Mouse (Mus musculus) retina, postnatal 7 days (tissue): ENCODE measurements around the gene Selenot.
A peak's percentile ranks its signal among the peaks of the same experiment; 100 is the strongest.

Experiments used
- DNase-seq: peaks from one replicate; pipeline ENCODE4 v3.0.0-alpha.2; 2012; ENCODE audit warnings: low read depth, low spot score

Selenot gene

DNA sequence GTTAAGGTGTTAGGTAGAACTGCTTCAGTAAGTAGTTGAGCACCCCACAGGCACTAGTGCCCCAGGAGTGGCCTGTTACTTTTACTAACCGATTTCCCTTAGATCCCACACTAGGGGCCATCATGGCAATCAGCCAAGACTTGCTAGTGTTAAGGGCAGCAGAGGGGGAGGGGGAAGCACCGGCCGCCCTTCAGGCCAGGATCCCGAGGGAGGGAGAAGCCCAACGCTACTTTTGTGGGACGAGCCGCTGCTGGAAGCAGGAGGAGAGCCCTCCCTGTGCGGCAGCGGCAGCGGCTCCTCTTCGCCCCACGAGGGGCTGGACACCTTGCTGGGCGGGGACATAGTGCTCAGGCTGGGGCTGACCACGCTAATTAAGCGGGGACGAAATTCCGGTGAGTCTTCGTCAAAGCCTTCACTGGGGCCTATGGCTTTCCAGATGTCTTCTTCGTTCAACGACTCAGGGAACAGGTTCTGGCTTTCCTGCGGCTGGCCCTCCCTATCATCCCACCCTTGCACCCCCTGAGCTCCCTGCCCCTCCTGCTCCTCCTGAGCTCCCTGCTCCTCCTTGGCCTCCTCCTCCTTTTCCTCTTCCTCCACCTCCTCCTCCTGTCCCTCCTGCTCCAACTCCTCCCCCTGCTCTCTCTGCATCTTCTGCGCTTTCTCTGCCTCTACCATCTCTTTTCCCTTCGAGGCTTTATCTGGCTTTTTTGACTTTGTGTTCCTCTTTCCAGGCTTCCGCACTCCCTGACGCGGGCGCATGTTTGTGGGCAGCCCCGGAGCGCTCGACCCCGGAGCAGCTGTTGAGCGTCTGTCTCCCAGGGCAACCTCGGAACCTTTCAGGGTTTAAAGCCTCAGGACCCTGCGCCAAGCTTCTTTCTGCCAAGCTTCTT is 60.2 kb downstream of the Selenot start, which contains the start of gene Erich6:
TSS of gene Erich6 (minus strand) at position 802 of the 890 bp plus-strand sequence.
- DNase-seq = peak; percentile 25
